Mouse (Mus musculus): ENCODE results near the gene Trub1. TPM values are rescaled to one million over a fixed set of nuclear protein-coding genes. Genes with fewer than 3 reads are reported as not detected.

The Trub1 gene
- polyA plus RNA-seq, 1 experiment = 29.5 TPM

- DNase-seq (ENCODE audit: extremely low spot score in 1 of 2, low spot score in 1 of 2) = no peak
Observed at GRCm38 (mm10) chr19:57489527-57489926, 36.8 kb downstream of the Trub1 start.

GRCm38 (mm10) chr19:57491030-57491429 lies 38.3 kb downstream of the Trub1 start:
- no peak for DNase-seq (ENCODE audit: extremely low spot score in 1 of 2, low spot score in 1 of 2)

- no peak for DNase-seq (ENCODE audit: extremely low spot score in 1 of 2, low spot score in 1 of 2)
Observed at GRCm38 (mm10) chr19:57494020-57494419, 41.3 kb downstream of the Trub1 start.

- DNase-seq (ENCODE audit: extremely low spot score in 1 of 2, low spot score in 1 of 2) = no peak
Observed at GRCm38 (mm10) chr19:57498110-57498743, 45.5 kb downstream of the Trub1 start.

GRCm38 (mm10) chr19:57498884-57499410 lies 46.2 kb downstream of the Trub1 start:
- no peak for DNase-seq (ENCODE audit: extremely low spot score in 1 of 2, low spot score in 1 of 2)

- no peak for DNase-seq (ENCODE audit: extremely low spot score in 1 of 2, low spot score in 1 of 2)
Observed at GRCm38 (mm10) chr19:57500254-57500653, 47.5 kb downstream of the Trub1 start.

GRCm38 (mm10) chr19:57503144-57503543 lies 50.4 kb downstream of the Trub1 start:
- DNase-seq (ENCODE audit: extremely low spot score in 1 of 2, low spot score in 1 of 2) = no peak

GRCm38 (mm10) chr19:57505048-57505932 lies 52.6 kb downstream of the Trub1 start:
- no peak for DNase-seq (ENCODE audit: extremely low spot score in 1 of 2, low spot score in 1 of 2)

- no peak for DNase-seq (ENCODE audit: extremely low spot score in 1 of 2, low spot score in 1 of 2)
Observed at GRCm38 (mm10) chr19:57506591-57506990, 53.9 kb downstream of the Trub1 start.

GRCm38 (mm10) chr19:57508261-57508788 lies 55.6 kb downstream of the Trub1 start:
- no peak for DNase-seq (ENCODE audit: extremely low spot score in 1 of 2, low spot score in 1 of 2)

- no peak for DNase-seq (ENCODE audit: extremely low spot score in 1 of 2, low spot score in 1 of 2)
Observed at GRCm38 (mm10) chr19:57509758-57510319, 57.1 kb downstream of the Trub1 start.

GRCm38 (mm10) chr19:57510836-57511235 lies 58.1 kb downstream of the Trub1 start:
- no peak for DNase-seq (ENCODE audit: extremely low spot score in 1 of 2, low spot score in 1 of 2)

- peak in 1 of 2 experiments; percentile 35 for DNase-seq (ENCODE audit: extremely low spot score in 1 of 2, low spot score in 1 of 2)
Observed at GRCm38 (mm10) chr19:57513123-57513522, 60.4 kb downstream of the Trub1 start.

- DNase-seq (ENCODE audit: extremely low spot score in 1 of 2, low spot score in 1 of 2) = no peak
Observed at GRCm38 (mm10) chr19:57521721-57522120, 69.0 kb downstream of the Trub1 start.

GRCm38 (mm10) chr19:57523363-57523762 lies 70.7 kb downstream of the Trub1 start:
- DNase-seq (ENCODE audit: extremely low spot score in 1 of 2, low spot score in 1 of 2) = peak in 1 of 2 experiments; percentile 23

- no peak for DNase-seq (ENCODE audit: extremely low spot score in 1 of 2, low spot score in 1 of 2)
Observed at GRCm38 (mm10) chr19:57525693-57526092, 73.0 kb downstream of the Trub1 start.

GRCm38 (mm10) chr19:57530212-57530611 lies 77.5 kb downstream of the Trub1 start:
- DNase-seq (ENCODE audit: extremely low spot score in 1 of 2, low spot score in 1 of 2) = no peak

- no peak for DNase-seq (ENCODE audit: extremely low spot score in 1 of 2, low spot score in 1 of 2)
Observed at GRCm38 (mm10) chr19:57534262-57534661, 81.5 kb downstream of the Trub1 start.

- no peak for DNase-seq (ENCODE audit: extremely low spot score in 1 of 2, low spot score in 1 of 2)
Observed at GRCm38 (mm10) chr19:57536512-57536911, 83.8 kb downstream of the Trub1 start.

GRCm38 (mm10) chr19:57537510-57538182 lies 84.9 kb downstream of the Trub1 start:
- no peak for DNase-seq (ENCODE audit: extremely low spot score in 1 of 2, low spot score in 1 of 2)

Measured in frontal cortex, adult 2 months (tissue).